In the genomic region with DNA sequence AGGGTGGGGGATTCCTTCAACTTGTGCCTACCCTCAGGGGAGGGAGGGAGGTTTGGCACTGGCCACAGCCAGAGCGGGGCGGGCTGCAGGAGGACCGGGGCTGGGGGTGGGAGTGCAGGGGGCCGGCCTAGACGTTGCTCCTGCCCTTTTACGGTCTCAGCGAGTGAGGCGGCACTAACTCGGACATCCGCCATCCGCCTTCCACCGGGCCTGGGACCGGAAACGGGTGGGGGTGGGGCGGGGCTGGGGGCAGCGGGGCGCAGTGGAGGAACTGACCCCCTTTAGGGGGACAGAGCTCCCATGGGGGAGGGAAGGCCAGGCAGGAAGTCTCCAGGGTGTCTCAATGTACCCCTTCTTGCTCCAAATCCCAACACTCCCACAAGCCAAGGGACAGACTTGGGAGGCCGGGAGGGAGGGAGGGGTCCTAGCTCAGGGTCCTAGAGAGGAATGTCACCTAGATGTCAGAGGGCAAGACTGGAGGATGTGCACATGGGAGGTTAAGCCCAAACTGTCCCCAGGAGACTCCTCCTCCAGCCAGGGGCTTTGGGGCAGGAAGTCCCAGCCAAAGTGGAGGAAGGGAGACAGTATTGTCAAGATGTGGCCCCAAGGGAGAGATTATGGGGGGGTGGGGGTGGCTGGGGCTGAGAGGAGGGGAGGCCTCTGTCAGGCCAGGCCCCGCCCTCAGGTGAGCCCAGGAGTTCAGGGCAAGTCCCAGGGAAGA, we compare ENCODE assay signal across 8 mouse cellular contexts. TPM values are rescaled to one million over a fixed set of nuclear protein-coding genes. Genes with fewer than 3 reads are reported as not detected.
DNase-seq lines count a peak whose midpoint lies in the region; ATAC-seq and TF ChIP-seq lines count a peak whose summit lies in the region.

No protein-coding gene starts in this region.

- H3ac ChIP-seq in myocyte (ENCODE audit: control insufficient read depth, insufficient read length) = peak overlapping the region; percentile 63

- H3K9ac ChIP-seq in forebrain, embryonic 15.5 days (replicated peaks) = peak overlapping the region; percentile 91
- H3K9ac ChIP-seq in hindbrain, embryonic 14.5 days = peak overlapping the region; percentile 86
- H3K9ac ChIP-seq in liver, adult 2 months (ENCODE audit: low read depth, low read length) = peak overlapping the region; percentile 37

- no peak for ATAC-seq in CD4-positive, CD25-positive, alpha-beta regulatory T cell, adult 4 months
- ATAC-seq in forebrain, embryonic 15.5 days (replicated peaks) = no peak
- ATAC-seq in hindbrain, embryonic 14.5 days (ENCODE audit: low FRiP score) = no peak
- ATAC-seq in inflammation-experienced regulatory T-cells, adult 6 months = no peak

- H3K4me2 ChIP-seq in forebrain, embryonic 15.5 days (replicated peaks) = peak overlapping the region; percentile 92
- H3K4me2 ChIP-seq in hindbrain, embryonic 14.5 days (replicated peaks) = peak overlapping the region; percentile 89
- H3K4me2 ChIP-seq in myocyte (ENCODE audit: low read depth) = peak overlapping the region; percentile 89

- TF ChIP-seq CTCF in liver, adult 2 months (IDR thresholded peaks at IDR 0.05; ENCODE audit: low read depth, low read length) = no peak

- H3K27me3 ChIP-seq in forebrain, embryonic 15.5 days = no peaks in the 10 kb centered on the region
- H3K27me3 ChIP-seq in hindbrain, embryonic 14.5 days (ENCODE audit: control insufficient read depth, insufficient read depth, low read length) = no peaks in the 10 kb centered on the region
- no peaks in the 10 kb centered on the region for H3K27me3 ChIP-seq in liver, adult 2 months (ENCODE audit: control insufficient read depth, insufficient read depth, low read length)
- H3K27me3 ChIP-seq in myocyte (ENCODE audit: control insufficient read depth, insufficient read depth, insufficient read length) = no peaks in the 10 kb centered on the region

- H3K79me2 ChIP-seq in liver, adult 2 months (ENCODE audit: control insufficient read depth, insufficient read depth, low read length) = peaks cover 28% of the 10 kb centered on the region
- peaks cover 53% of the 10 kb centered on the region for H3K79me2 ChIP-seq in myocyte (ENCODE audit: control insufficient read depth, insufficient read depth)

- H3K36me3 ChIP-seq in forebrain, embryonic 15.5 days = no peaks in the 10 kb centered on the region
- H3K36me3 ChIP-seq in hindbrain, embryonic 14.5 days (replicated peaks; ENCODE audit: control insufficient read depth, insufficient read depth) = peaks cover 12% of the 10 kb centered on the region; the same call in 1 of the 2 replicates
- no peaks in the 10 kb centered on the region for H3K36me3 ChIP-seq in liver, adult 2 months (ENCODE audit: control insufficient read depth, insufficient read depth, low read length)
- H3K36me3 ChIP-seq in myocyte (ENCODE audit: control insufficient read depth, insufficient read depth) = peaks cover 9% of the 10 kb centered on the region

- WGBS in forebrain, embryonic 15.5 days = 3% methylated on average over 19 of the region's 19 CpGs
- WGBS in hindbrain, embryonic 14.5 days = 3% methylated on average over 19 of the region's 19 CpGs
- WGBS in liver, adult 2 months = 18% methylated on average over 18 of the region's 19 CpGs

- H3K4me1 ChIP-seq in forebrain, embryonic 15.5 days = peaks cover 29% of the 10 kb centered on the region
- H3K4me1 ChIP-seq in hindbrain, embryonic 14.5 days (replicated peaks; ENCODE audit: control insufficient read depth, insufficient read depth, low read length) = peaks cover 23% of the 10 kb centered on the region
- peaks cover 6% of the 10 kb centered on the region; the same call in 1 of the 2 replicates for H3K4me1 ChIP-seq in liver, adult 2 months (ENCODE audit: control insufficient read depth, insufficient read depth, low read length)

- peak overlapping the region; percentile 98 for H3K4me3 ChIP-seq in forebrain, embryonic 15.5 days
- peak overlapping the region; percentile 73 for H3K4me3 ChIP-seq in hindbrain, embryonic 14.5 days (replicated peaks; ENCODE audit: low read length)
- peak overlapping the region; percentile 37 for H3K4me3 ChIP-seq in liver, adult 2 months (ENCODE audit: insufficient read depth, low read depth, low read length)
- H3K4me3 ChIP-seq in myocyte = peak overlapping the region; percentile 96

- TF ChIP-seq POLR2A in liver, adult 2 months (IDR thresholded peaks at IDR 0.05; ENCODE audit: extremely low read depth, insufficient read depth, low read length) = no peak
- peak; percentile 37 for TF ChIP-seq POLR2A in myocyte (IDR thresholded peaks at IDR 0.05; ENCODE audit: insufficient read length, low read depth)

- no peaks in the 10 kb centered on the region for H3K9me3 ChIP-seq in forebrain, embryonic 15.5 days
- H3K9me3 ChIP-seq in hindbrain, embryonic 14.5 days (ENCODE audit: control insufficient read depth, low read length) = no peaks in the 10 kb centered on the region

- DNase-seq in CD4-positive, CD25-positive, alpha-beta regulatory T cell, adult 2 months (ENCODE audit: low read depth, low spot score) = peak; percentile 56
- DNase-seq in ZHBTc4 (ENCODE audit: low read depth, low spot score) = peak; percentile 75
- DNase-seq in hindbrain, embryonic 14.5 days (ENCODE audit: low spot score) = no peak
- DNase-seq in liver, adult 2 months (ENCODE audit: extremely low read depth, low read depth, low spot score) = peak; percentile 18

- peak overlapping the region; percentile 27 for H3K27ac ChIP-seq in forebrain, embryonic 15.5 days (replicated peaks)
- peak overlapping the region; percentile 86 for H3K27ac ChIP-seq in hindbrain, embryonic 14.5 days
- H3K27ac ChIP-seq in liver, adult 2 months (replicated peaks; ENCODE audit: insufficient read depth, low read depth, low read length) = peak overlapping the region; percentile 68

TF ChIP-seq in myocyte, 11 proteins besides CTCF, POLR2A, EP300 and RAD21:
- no peak for TF ChIP-seq TCF12 (IDR thresholded peaks at IDR 0.05; ENCODE audit: insufficient read depth, poor library complexity, severe bottlenecking)
- no peak for TF ChIP-seq MYOG (IDR thresholded peaks at IDR 0.05; ENCODE audit: control insufficient read depth in 1 of 3, insufficient read depth in 1 of 3, insufficient read length in 2 of 3, low read depth in 2 of 3)
- no peak for TF ChIP-seq MYOD1 (IDR thresholded peaks at IDR 0.05; ENCODE audit: control insufficient read depth in 1 of 3, insufficient read length in 2 of 3, low read depth in 2 of 3)
- peak; percentile 63 for TF ChIP-seq SRF (IDR thresholded peaks at IDR 0.05; ENCODE audit: control insufficient read depth, insufficient read length, low read depth)
- peak; percentile 62 for TF ChIP-seq POLR2AphosphoS2 (IDR thresholded peaks at IDR 0.05; ENCODE audit: insufficient read length, low read depth)
TF ChIP-seq in myocyte: peak in this region for 2.

RNA-seq across cellular contexts. Expression of gene Vasp, which starts 1.7 kb away (rescaled TPM):
- 100 to 1,000 TPM in 1 of 2 experiments, 10 to 100 TPM in 1; 52.3 to 109 TPM for polyA plus RNA-seq in CD4-positive, CD25-positive, alpha-beta regulatory T cell, adult 4 months (2017; shearing (Covaris generic))
- polyA plus RNA-seq in forebrain, embryonic 15.5 days (2015; fragmentation: Nextera tagmentation; extraction: Ambion mirVana) = 37.6 and 39.5 TPM in 2 replicates
- 32.7 and 35.3 TPM in 2 replicates for polyA plus RNA-seq in hindbrain, embryonic 14.5 days (2014; fragmentation: Nextera tagmentation; extraction: Ambion mirVana)
- 6.3 and 11.3 TPM in 2 replicates for total RNA-seq in liver, adult 2 months (2014; rRNA removed)
- 24.2 and 37.1 TPM in 2 replicates for polyA plus RNA-seq in liver, adult 2 months (2012; rRNA removed)
- 189 TPM for polyA plus RNA-seq in myocyte (2012; fragmentation: generic; extraction: Trizol)
- 100 to 1,000 TPM in 1 of 3 experiments, 10 to 100 TPM in 2; 74.0 to 103 (median 94.6) TPM for polyA plus RNA-seq in inflammation-experienced regulatory T-cells, adult 6 months (2017; shearing (Covaris generic))

RNA-seq across cellular contexts. Expression of gene Ppm1n, which starts 10.0 kb away (rescaled TPM):
- polyA plus RNA-seq in CD4-positive, CD25-positive, alpha-beta regulatory T cell, adult 4 months (2017; shearing (Covaris generic)) = 1 to 10 TPM; 1.7 to 2.1 TPM
- polyA plus RNA-seq in forebrain, embryonic 15.5 days (2015; fragmentation: Nextera tagmentation; extraction: Ambion mirVana) = 0.19 and 0.31 TPM in 2 replicates
- 0.74 and 1.0 TPM in 2 replicates for polyA plus RNA-seq in hindbrain, embryonic 14.5 days (2014; fragmentation: Nextera tagmentation; extraction: Ambion mirVana)
- total RNA-seq in liver, adult 2 months (2014; rRNA removed) = 0.20 TPM in 1 of 2 replicates, not detected in the other
- polyA plus RNA-seq in liver, adult 2 months (2012; rRNA removed) = 0.13 TPM in 1 of 2 replicates, not detected in the other
- 0.42 TPM for polyA plus RNA-seq in myocyte (2012; fragmentation: generic; extraction: Trizol)
- polyA plus RNA-seq in inflammation-experienced regulatory T-cells, adult 6 months (2017; shearing (Covaris generic)) = 1 to 10 TPM in 2 of 3 experiments, under 1 TPM in 1; 0.74 to 3.1 (median 2.1) TPM

RNA-seq across cellular contexts. Expression of gene Rtn2, which starts 12.5 kb away (rescaled TPM):
- polyA plus RNA-seq in CD4-positive, CD25-positive, alpha-beta regulatory T cell, adult 4 months (2017; shearing (Covaris generic)) = not detected
- 123 and 127 TPM in 2 replicates for polyA plus RNA-seq in forebrain, embryonic 15.5 days (2015; fragmentation: Nextera tagmentation; extraction: Ambion mirVana)
- 106 and 112 TPM in 2 replicates for polyA plus RNA-seq in hindbrain, embryonic 14.5 days (2014; fragmentation: Nextera tagmentation; extraction: Ambion mirVana)
- 0.27 and 0.65 TPM in 2 replicates for total RNA-seq in liver, adult 2 months (2014; rRNA removed)
- 0.62 and 1.1 TPM in 2 replicates for polyA plus RNA-seq in liver, adult 2 months (2012; rRNA removed)
- 340 TPM for polyA plus RNA-seq in myocyte (2012; fragmentation: generic; extraction: Trizol)
- polyA plus RNA-seq in inflammation-experienced regulatory T-cells, adult 6 months (2017; shearing (Covaris generic)) = not detected

RNA-seq across cellular contexts. Expression of gene Fosb, which starts 40.0 kb away (rescaled TPM):
- 1 to 10 TPM in 1 of 2 experiments, under 1 TPM in 1; 0.35 to 2.7 TPM for polyA plus RNA-seq in CD4-positive, CD25-positive, alpha-beta regulatory T cell, adult 4 months (2017; shearing (Covaris generic))
- polyA plus RNA-seq in forebrain, embryonic 15.5 days (2015; fragmentation: Nextera tagmentation; extraction: Ambion mirVana) = 0.11 TPM in 2 replicates
- 0.12 TPM in 1 of 2 replicates, not detected in the other for polyA plus RNA-seq in hindbrain, embryonic 14.5 days (2014; fragmentation: Nextera tagmentation; extraction: Ambion mirVana)
- 0.07 and 0.09 TPM in 2 replicates for total RNA-seq in liver, adult 2 months (2014; rRNA removed)
- polyA plus RNA-seq in liver, adult 2 months (2012; rRNA removed) = 0.06 and 0.11 TPM in 2 replicates
- 0.82 TPM for polyA plus RNA-seq in myocyte (2012; fragmentation: generic; extraction: Trizol)
- polyA plus RNA-seq in inflammation-experienced regulatory T-cells, adult 6 months (2017; shearing (Covaris generic)) = 1 to 10 TPM in 2 of 3 experiments, under 1 TPM in 1; 0.98 to 8.0 (median 2.0) TPM

RNA-seq across cellular contexts. Expression of gene Opa3, which starts 41.7 kb away (rescaled TPM):
- 10 to 100 TPM; 15.2 to 24.0 TPM for polyA plus RNA-seq in CD4-positive, CD25-positive, alpha-beta regulatory T cell, adult 4 months (2017; shearing (Covaris generic))
- 40.6 and 44.5 TPM in 2 replicates for polyA plus RNA-seq in forebrain, embryonic 15.5 days (2015; fragmentation: Nextera tagmentation; extraction: Ambion mirVana)
- polyA plus RNA-seq in hindbrain, embryonic 14.5 days (2014; fragmentation: Nextera tagmentation; extraction: Ambion mirVana) = 34.1 and 36.6 TPM in 2 replicates
- total RNA-seq in liver, adult 2 months (2014; rRNA removed) = 12.9 and 16.0 TPM in 2 replicates
- 34.1 and 40.4 TPM in 2 replicates for polyA plus RNA-seq in liver, adult 2 months (2012; rRNA removed)
- 29.8 TPM for polyA plus RNA-seq in myocyte (2012; fragmentation: generic; extraction: Trizol)
- polyA plus RNA-seq in inflammation-experienced regulatory T-cells, adult 6 months (2017; shearing (Covaris generic)) = 10 to 100 TPM; 14.3 to 20.8 (median 16.6) TPM

Comparison
In these comparisons a context has a peak if more than half of its experiments do, and no peak if none do; other contexts are left out.
1. H3K27ac ChIP-seq: peak in every context shown above with its lines; median percentile 86 in hindbrain, embryonic 14.5 days; 68 in liver, adult 2 months; 27 in forebrain, embryonic 15.5 days.
2. H3K4me3 ChIP-seq: peak in every context shown above with its lines; median percentile 98 in forebrain, embryonic 15.5 days; 96 in myocyte; 73 in hindbrain, embryonic 14.5 days; 37 in liver, adult 2 months.
3. H3K9ac ChIP-seq: peak in every context shown above with its lines; median percentile 91 in forebrain, embryonic 15.5 days; 86 in hindbrain, embryonic 14.5 days; 37 in liver, adult 2 months.
4. RNA of gene Rtn2, which starts 12.5 kb away (polyA plus RNA-seq): 340 TPM in myocyte (single experiment), 123 to 127 TPM in forebrain, embryonic 15.5 days and 106 to 112 TPM in hindbrain, embryonic 14.5 days; 0.62 to 1.1 TPM in liver, adult 2 months, not detected in CD4-positive, CD25-positive, alpha-beta regulatory T cell, adult 4 months and not detected in inflammation-experienced regulatory T-cells, adult 6 months; every median in the first group is over 10 times any median in the second.
5. Peak in every context shown above with its lines, with median percentiles within 50 percentile points of each other: H3K4me2 ChIP-seq.